Mouse (Mus musculus): Measurements from ENCODE around the gene Tubb1.

Tubb1 gene

GRCm38 (mm10) chr2:174502321-174502720, 51.8 kb downstream of the Tubb1 start:
- no peak for DNase-seq (ENCODE audit: low spot score in 2 of 2)

DNA sequence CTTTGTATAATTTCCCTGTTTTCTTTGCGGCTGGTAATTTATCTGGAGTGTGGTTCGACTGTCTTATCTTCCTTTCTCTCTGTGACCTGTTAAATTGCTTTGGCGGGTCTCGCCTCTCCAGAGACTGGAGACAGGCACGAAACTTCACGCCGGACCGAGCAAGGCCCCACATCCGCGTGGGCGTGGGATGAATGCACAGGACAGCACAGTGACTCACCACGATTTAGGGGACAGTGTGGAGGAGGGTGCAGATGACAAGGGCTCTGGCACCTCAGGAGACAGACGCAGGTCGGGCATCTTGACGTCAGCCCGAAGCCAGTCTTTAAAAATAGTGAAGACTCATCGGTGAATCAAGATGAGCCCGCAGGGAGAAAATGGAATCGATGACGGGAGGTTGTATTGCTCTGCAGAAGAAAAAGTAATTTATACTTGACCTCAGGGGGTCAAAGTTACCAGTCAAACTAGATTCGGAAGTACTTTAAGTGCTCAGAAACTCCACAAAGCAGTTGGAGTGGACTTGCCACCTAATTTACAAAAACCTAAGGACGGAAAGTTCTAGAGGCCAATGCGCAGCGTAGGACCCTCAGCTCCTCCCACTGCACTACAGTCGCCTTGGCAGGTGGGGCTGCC, 52.5 kb downstream of the Tubb1 start:
- peak in 1 of 2 experiments; percentile 9 for DNase-seq (ENCODE audit: low spot score in 2 of 2)
